Mouse (Mus musculus): ENCODE measurements around the gene Pitpnb.

GRCm38 (mm10) chr5:111310185-111310584 is 20.4 kb upstream of the Pitpnb start:
- TF ChIP-seq CTCF (IDR thresholded peaks at IDR 0.05; ENCODE audit: control insufficient read depth, insufficient read depth, insufficient replicate concordance, low read depth, low read length) (no peak), POLR2A (IDR thresholded peaks at IDR 0.05; ENCODE audit: control insufficient read depth, low read depth, low read length) (no peak)
